Mouse (Mus musculus) gastrocnemius, adult 18-20 months (tissue): ENCODE measurements around the gene Irgq. TPM values are rescaled to one million over a fixed set of nuclear protein-coding genes. Genes with fewer than 3 reads are reported as not detected.

Source experiments
- DNase-seq: peaks from one replicate; pipeline ENCODE4 v3.0.0; 2021; ENCODE audit warnings: low spot score
- total RNA-seq, 2 experiments: library from RNA; stranded (reverse); gene quantifications; 2 replicates each; pipeline ENCODE4 v1.2.3; 2021

The Irgq gene
- total RNA-seq, 2 experiments from 2014 or later = 11.5 to 16.2 TPM

DNA sequence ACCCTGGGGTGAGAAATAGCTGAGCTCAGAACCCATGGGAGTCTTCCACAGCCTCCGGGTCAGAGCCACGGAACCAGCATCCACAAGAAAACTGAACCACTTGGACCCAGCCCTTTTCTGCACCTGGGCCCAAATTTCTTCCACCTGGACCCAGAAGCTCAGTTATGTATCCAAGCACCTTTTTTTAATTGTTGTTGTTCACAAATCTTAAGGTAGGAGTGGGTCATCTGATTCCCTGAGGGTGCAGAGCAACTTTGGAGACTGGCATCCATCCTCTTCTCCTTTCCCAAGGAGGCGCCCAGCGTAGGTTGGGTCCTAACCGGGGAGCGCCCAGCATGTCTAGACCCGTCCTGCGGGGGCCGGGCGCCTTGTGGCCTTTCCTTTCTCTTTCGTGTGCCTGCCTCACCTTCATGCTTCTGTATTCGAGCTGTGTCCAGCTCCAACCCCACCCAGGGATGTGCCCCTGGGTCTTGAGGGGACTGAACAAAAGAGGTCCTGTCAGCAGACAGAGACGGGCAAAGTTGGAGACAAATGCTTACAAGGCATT is 15.7 kb downstream of the Irgq start, which contains the start of the genes Pinlyp and Xrcc1:
Pinlyp (minus strand) TSS at position 51 of the 547 bp plus-strand sequence.
Xrcc1 (plus strand) TSS at position 222 of the 547 bp plus-strand sequence.
- no peak for DNase-seq

DNA sequence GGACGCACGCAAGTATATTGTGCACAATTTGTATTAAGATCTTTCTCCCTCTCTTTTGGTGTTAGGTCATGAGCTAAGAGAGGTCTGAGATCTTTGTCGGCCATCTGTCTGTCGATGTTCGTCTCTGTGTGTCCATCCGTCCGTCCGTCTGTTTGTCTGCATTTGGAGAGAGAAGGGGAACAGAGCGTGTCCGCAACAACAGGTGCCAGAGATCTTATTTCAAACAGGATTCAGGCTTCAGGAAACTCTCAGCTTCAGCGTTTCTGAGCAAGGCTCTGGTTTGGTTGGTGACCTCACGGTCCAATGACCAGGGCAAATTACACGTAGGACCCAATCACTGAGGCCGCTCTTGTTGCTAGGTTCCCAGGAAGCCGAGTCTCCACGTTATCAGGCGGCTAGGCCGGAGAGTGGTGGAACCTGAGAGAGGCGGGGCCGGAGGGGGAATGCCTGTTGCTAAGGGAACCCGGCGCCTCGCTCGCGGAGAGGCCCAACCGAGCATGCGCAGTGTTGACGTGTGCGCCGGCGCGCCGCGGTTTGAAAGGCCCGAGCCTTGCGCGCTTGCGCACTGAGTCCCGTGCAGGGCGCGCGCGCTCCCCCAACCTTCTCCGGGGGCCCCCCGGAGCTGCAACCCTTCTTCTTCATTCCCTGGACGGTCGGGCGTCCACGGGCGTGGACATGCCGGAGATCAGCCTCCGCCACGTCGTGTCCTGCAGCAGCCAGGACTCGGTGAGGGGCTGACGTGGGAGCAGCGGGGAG is 16.3 kb downstream of the Irgq start:
- DNase-seq = peak; percentile 100

DNA sequence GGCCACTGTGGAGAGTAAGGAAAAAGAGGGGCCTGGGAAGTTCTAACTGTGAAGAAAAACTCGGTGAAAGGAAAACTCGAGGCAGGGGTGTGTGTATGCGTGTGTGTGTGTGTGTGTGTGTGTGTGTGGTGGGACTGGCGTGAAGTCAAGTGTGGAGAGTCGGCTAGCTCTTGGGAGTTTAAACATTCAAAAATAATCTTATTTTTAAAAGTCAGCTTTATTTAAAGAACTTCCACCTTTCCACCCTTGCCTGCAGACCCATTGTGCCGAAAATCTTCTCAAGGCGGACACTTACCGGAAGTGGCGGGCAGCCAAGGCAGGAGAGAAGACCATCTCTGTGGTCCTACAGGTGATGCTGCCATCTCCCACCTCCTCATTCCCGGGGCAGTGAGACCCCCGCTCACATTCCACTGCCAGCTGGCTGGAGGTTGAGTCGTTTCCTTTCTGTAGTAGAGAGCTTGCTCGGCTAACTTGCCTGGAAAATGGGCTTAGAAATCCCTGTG is 17.1 kb downstream of the Irgq start:
- no peak for DNase-seq

DNA sequence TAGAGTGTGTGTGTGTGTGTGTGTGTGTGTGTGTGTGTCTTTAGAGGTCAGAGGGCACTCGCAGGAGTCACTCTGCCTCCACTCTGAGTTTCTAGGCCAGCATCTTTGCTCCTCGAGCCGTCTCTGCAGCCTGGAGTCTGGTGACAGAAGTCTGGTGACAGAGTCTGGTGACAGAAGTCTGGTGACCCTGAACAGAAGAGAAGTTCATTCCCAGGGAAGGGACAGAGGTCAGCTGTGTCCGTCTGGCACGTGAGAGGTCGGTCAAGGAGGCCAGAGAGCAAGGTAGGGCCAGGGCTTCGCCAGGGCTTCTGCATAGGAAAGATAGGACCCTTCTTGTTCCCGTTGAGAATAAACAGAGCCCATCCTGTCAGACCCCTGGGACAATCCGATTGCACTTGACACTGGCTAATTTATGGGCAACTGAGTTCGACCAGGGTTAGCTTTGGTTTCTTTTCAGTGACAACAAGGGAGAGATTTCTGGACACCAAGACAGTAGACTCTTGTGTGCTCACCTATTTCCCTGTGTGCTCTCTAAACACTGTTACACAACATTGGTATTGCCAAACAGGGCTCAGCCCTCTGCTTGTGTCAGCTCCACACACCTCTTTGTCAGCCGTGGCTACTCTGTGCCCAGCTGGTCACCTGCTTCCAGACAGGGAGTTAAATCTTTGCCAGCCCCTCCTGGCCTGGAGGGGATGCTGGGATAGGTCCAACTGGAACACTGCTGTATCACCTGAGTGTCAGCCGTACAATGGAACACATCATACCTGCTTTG is 21.7 kb downstream of the Irgq start:
- DNase-seq = no peak

DNA sequence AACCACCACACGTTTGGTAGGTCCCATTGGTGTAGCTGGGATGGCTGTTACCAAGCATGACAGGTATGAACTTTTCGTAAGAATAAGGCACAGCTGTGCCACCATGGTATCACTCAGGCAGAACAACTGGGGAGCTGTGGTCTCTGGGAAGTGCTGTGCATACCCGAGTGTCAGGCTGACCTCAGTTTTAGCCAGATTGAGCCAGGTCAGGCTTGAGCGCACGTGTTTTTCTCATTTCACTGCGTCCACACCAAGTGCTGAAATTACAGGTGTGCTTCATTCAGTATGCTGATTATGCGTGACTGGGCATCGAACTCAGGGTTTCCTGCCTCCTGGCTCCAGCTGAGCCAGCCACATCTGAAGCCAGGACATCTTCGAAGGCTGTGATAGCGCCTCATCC is 25.3 kb downstream of the Irgq start:
- no peak for DNase-seq

DNA sequence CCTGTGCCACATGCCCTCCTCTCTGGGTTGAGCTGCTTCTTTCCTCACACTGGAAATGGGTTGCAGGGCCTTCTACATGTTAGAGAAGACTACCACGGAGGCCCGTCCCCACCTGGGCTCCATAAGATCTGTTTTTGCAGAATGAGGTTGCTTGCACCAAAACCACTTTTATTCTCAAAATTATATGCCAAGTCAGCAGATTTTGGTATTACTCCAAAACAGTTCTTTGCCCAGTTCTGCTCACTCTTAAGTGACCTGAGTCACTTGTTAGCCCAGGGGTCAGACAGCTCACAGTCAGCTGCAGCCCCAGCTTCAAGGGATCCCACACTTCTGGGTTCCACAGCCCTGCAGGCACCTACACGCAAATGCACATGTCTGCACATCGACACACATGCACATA is 31.0 kb downstream of the Irgq start:
- no peak for DNase-seq

DNA sequence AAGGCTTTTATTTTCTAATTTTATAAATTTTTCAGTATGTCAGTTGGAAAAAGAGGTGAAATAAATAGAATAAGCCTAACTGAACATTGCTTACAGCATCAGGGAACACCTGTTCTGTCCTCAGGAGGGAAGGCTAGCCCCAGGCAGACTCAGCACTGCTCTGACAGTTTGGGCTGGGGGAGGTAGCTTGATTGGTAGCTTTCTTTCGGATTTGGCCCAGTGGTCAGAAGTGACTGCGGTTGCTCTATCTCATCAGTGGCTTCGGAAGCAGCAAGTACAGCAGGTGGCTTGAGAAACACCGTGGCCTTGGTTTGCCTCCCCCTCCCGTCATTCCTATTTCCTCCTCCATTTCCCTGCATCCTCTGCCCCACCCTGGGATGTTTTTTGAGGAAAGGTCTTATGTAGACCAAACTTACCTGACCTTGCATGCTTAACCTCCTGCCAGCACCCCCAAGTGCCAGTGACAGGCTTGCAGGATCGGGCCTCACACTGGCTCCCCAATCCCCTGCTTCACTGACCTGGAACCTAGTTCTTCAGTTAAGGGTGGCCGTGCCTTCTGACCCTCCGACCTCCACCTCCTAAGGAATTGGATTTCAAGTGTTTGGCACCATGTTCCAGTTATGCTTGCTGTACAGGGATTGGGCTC is 32.8 kb downstream of the Irgq start:
- DNase-seq = no peak

DNA sequence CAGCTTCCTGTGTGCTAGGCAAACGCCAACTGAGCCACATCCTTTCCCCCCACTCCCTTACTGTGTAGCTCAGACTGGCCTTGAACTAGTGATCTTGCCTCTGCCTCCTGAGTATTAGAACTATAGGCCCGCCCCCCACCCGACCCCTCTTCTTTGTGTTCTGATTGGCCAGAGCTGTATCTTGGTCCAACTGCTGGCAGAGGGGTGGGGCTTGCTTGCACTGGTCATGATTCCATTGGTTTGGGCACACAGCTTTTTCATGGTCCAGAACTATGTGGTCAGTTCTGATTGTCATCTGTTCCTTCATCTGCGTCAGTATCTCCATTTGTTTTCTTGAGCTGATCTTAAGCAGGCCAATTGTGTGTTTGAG is 33.3 kb downstream of the Irgq start:
- DNase-seq = no peak

DNA sequence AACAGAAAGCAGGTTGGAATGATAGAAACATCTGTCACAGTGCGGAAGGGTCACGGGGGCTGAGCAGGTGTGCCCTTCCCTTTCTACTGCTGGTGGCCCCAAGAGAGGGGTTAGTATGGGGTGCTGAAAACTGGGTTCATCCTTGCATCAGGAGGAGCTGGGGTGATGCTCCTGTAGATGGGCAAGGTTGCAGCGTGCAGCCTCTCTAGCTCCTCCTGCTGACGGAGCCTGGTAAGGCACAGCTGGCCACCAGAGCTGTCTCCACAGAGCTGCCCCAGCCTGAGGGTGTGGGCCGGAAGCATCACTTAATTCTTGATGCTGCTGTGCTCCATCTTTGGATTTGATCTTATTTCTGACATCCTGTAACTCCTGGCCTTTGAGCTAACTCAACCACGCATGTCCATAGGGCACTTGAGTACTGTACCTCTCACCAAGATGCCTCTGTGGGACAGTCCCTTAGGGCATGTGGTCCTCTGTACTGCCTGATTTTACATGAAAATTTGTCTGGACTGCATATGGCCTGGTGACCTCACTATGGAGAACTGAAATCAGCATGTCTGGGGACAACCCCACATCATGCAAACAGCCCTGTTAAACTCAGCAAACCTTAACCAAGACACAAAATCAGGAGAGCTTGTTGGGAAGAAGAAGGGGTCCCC is 34.2 kb downstream of the Irgq start:
- peak; percentile 70 for DNase-seq

DNA sequence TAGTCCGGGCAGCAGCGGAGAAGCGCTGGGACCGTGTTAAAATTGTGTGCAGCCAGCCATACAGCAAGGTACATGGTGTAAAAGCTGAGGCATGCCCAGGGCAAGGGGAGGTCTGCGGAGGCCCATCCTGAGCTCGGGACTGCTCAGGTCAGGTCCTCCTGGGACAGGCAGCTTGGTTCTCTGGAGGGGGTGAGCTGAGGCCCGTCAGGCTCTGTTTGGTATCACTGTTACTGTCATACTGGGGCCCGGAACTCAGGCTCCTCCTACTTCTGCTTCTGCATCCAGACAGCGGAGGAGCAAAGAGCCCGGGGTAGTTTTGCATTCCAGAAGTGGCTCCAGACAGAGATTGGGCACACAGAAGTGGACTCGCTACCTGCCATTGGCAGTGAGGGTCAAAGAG is 35.1 kb downstream of the Irgq start:
- no peak for DNase-seq

DNA sequence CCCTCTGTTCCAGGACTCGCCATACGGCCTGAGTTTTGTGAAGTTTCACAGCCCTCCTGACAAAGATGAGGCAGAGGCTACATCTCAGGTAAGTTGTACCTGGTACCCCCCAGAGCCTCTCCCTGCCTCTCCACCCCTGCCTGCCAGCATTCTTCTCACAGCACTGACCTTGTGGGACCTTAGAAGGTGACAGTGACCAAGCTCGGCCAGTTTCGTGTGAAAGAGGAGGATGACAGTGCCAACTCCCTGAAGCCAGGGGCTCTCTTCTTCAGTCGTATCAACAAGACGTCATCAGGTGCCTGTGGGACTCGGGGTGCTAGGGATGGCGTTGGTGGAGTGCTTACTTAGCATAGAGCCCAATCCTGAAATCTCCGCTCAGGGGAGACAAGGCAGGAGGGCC is 35.7 kb downstream of the Irgq start:
- no peak for DNase-seq

DNA sequence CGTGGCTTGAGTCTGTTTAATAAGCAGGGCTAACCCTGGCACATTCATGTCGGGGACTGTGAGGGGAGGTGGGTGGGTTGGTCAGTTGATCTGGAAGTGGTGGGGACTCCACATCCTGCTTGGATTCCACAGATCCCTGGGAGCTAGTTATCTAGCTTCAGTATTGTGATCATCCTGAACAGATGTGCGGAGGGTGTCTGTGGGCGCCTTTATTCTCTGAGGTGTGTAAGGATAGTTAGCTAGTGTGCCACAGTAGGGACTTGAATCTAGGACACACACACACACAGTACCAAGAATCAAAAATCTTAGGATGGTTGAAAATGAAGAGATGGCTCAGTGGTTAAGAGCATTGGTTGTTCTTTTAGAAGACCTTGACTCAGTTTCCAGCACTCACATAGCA is 38.0 kb downstream of the Irgq start:
- DNase-seq = no peak

DNA sequence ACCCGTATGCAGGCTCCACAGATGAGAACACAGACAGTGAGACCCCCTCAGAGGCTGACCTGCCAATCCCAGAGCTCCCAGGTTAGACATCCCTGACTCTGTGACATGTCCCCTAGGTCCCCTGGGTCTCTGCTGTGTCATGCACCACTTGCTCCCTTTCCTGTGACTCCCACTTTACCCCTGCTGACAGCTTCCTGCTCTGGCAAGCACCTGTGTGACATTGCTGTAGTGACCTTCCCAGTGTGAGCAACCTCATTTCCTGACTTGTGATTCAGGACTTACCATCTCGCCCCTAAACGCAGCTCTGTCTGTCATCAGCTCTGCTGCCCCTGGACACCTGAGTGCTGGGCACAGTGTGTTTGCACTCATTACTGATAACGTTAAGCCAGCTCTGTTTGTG is 40.6 kb downstream of the Irgq start:
- no peak for DNase-seq

DNA sequence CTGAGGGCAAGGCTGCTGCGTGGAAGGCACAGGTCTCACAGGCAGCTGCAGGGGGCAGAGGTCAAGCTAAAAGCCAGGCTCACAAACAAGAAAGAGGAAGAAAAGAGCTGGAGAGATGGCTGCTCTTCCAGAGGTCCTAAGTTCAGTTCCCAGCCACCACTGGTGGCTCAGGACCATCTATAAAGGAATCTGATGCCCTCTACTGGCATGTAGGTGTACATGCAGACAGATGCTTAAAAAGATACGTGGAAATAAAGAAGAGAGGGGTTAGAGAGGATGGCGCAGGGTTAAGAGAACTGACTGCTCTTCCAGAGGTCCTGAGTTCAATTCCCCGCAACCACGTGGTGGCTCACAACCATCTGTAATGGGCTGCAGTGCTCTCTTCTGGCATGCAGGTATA is 42.0 kb downstream of the Irgq start:
- DNase-seq = no peak

DNA sequence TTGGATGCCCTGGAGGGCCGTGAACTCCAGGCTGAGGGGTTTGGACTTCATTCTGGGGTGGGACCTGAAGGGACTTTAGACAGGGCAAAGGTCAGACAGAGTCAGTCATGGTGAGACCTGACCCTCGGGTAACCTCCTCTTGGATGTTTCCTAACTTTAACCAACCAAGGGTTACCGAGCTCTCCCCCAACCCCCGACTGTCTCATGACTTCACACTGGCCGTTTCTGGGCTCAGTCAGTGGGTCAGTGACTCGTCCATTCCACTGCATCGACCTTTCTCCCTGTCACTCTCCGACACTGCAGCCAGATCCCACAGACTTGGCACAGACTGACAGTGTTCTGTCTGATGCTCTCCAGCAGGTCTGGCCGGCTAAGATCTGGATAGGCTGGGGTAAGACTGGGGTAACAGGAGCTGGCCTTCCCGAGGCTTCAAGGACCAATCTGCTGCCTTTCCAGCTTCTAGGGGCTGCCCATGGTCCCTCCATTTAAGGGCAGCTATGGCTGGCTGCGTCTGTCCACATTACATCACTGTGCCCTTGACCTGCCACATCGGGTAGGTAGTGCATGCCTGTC is 43.8 kb downstream of the Irgq start:
- DNase-seq = no peak

DNA sequence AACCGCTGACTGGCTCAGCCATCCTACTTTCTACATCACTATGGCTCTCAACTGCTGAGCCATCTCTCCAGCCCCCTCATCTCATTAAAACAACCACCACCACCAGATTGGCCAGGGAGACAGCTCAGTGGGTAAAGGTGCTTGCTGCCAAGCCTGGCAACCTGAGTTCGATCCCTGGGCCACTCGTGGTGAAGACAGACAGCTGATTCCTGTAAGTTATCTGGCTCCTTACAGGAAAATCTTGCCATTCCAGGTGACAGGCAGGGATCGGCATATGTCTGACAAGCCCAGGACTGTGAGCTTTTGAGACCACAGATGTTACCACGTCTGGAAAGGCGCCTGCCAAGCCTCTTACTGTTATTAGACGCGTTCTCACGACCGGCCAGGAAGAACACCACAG is 47.3 kb downstream of the Irgq start:
- DNase-seq = no peak

DNA sequence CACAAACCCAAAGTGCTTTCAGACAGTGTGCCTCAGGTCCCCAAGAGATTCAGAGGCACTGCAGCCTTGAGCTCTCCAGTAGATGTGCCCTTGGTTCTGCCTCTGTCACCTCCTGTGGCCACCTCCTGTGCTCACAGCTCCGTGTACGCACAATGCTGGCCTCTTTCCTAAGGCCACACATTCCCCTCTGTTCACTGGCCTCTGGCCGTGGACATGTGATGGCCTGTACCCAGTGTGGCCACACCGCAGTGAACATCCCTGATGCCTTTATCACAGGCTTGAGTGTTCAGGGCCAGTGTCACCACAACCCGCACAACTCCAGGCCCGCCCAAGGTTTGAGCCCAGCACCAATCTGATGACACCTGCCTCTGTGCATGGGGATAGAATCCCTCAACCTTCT is 54.4 kb downstream of the Irgq start:
- DNase-seq = no peak

DNA sequence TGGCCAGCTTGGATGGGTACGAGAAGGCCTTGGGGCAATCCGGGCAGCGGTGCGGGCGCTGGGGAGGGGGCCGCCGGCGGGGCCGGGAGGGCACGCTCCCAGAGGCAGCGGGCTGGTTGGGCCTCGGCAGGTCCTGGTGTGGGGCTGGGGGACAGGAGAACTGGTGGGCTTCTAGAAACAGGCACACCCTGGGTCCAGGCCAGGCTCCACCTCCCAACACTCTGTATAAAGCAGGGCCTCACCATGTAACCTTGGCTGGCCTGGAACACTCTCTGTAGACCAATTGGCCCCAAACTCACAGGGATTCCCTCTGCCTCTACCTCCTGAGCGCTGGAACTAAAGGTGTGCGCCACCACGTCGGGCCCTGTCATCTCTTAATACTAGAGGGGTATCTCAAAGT is 55.5 kb downstream of the Irgq start:
- DNase-seq = no peak

DNA sequence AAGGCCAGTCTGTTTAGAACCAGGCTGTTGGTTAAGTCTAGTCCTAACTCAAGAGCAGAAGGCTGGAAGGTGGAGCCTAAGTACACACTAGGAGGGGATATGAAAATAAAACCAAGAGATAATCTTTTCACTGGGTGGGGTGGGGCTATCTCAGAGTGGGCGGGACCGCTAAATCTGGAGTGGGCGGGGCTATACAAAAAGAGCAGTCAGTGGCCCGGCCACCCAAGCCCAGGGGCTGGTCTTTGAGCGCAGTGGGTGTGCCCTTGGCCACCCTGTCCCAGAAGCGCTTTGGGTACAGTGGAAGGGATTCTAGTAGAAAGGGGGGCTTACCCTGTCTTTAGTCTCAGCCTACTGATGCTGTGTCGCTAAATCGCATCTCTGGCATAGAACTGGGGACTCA is 56.3 kb downstream of the Irgq start:
- DNase-seq = no peak

DNA sequence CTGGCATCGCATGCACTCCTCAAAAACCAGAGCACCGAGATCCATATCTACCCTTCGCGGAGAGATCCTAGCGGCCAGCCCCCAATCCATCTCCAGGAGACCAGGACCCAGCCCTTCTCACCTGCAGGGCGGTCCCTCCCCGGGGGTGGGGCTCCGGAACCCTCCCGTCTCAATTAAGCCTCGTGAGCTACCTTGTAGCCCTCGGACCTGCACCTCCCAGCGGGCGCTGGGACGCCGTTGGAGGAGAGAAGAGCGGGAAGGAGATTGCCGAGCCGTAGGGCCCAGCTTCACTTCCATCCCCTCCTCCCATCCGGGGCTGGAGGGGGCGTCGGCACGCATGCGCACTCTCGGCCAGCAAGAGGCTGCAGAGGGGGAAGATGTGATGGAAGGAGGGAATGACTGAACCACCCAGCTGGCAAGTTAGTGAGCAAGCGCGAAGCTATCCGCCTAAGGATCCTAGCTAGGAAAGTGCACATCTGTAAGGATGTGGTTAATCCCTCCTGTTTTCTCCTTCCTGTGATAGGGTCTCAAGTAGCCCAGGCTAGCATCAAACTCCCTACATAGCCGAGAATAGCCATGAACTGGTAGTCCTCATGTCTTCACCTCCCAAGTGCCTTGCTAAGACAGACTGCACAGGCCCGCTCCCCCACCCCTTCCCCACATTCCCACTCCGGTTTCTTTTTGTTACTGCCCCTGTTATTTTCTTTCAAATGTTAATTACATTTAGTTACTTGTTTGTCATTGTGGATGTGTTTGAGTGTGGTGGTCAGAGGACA is 57.0 kb downstream of the Irgq start, which contains the start of the genes Ethe1 and Zfp575:
Ethe1 (plus strand) TSS at position 214 of the 776 bp plus-strand sequence.
Zfp575 (minus strand) TSS at position 312 of the 776 bp plus-strand sequence.
- peak; percentile 21 for DNase-seq
